Mouse (Mus musculus): ENCODE results near the gene Phf24. TPM values are rescaled to one million over a fixed set of nuclear protein-coding genes. Genes with fewer than 3 reads are reported as not detected.
"Not testable (repeated sequence)": the region's sequence is repeated elsewhere in the genome, so short reads cannot be mapped to it uniquely, and the experiment has no call there.

The Phf24 gene
- polyA plus RNA-seq, 1 experiment from 2014 or later = 15.2 TPM

- Histone ChIP-seq H3K4me1 (replicated peaks) (peaks cover 7% of the 10 kb centered on the region; the same call in 1 of the 2 replicates), H3K36me3 (no peaks in the 10 kb centered on the region), H3K27me3 (no peaks in the 10 kb centered on the region), H3K27ac (no peak within 1 kb of the TSS), H3K4me3 (replicated peaks) (no peak within 1 kb of the TSS), H3K9ac (replicated peaks) (no peak within 1 kb of the TSS), H3K4me2 (replicated peaks) (no peak within 1 kb of the TSS), H3K9me3 (no peaks in the 10 kb centered on the region)
- no peak for ATAC-seq
- 93% methylated on average over 4 of the region's 4 CpGs for WGBS
These were observed 52.8 kb downstream of the Phf24 start, which contains the start of gene 1700022I11Rik for GRCm38 (mm10) chr4:42969304-42969703. TSS of gene 1700022I11Rik (plus strand) at chr4:42969604.

DNA sequence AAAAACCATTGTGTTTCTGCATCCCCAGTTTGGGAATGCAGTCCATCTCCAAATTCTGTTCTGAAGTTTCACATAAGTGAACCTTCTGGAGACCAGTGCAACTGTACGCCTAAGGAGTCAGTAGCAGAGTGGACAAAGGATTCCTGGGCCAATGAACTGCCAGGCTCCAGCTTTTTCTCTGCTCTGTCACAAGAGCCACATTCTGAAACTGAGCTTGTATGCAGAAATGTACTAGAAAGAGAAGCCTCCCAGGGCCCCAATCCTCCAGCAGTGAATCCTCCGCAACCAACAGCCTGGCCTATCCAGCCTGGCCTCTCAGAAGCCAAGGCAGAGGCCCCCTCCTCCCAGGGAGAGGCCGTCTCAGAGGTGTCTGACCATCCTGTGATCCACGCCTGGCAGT, 56.5 kb downstream of the Phf24 start:
- Histone ChIP-seq H3K9ac (replicated peaks) (no peak overlapping the region), H3K4me1 (replicated peaks) (no peaks in the 10 kb centered on the region), H3K36me3 (peaks cover 17% of the 10 kb centered on the region), H3K9me3 (no peaks in the 10 kb centered on the region), H3K27ac (no peak overlapping the region), H3K27me3 (no peaks in the 10 kb centered on the region), H3K4me2 (replicated peaks) (no peak overlapping the region), H3K4me3 (replicated peaks) (no peak overlapping the region)
- 80% methylated on average over 4 of the region's 4 CpGs for WGBS
- ATAC-seq = no peak

DNA sequence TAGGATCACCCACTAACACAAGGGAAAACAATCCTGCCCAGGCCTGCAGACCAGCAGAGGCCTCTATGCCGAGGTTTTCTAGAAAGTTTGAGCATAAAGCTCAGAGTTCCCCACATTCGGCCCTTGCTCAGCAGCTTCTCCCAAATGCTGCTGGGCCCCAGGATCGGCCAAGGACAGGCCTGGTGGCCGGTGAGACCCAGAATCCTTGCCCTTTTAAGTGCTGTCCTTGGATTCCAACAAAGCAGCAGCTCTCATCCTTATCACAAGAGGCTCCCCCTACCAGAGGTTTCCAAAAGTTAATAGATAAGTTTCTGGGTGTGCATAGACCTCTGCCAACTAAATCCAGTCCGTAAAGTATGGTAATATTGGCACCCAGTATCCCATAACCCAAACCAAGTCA, 57.4 kb downstream of the Phf24 start:
- Histone ChIP-seq H3K4me1 (replicated peaks) (no peaks in the 10 kb centered on the region), H3K27ac (no peak overlapping the region), H3K36me3 (peaks cover 26% of the 10 kb centered on the region), H3K27me3 (no peaks in the 10 kb centered on the region), H3K4me2 (replicated peaks) (no peak overlapping the region), H3K9ac (replicated peaks) (no peak overlapping the region), H3K9me3 (no peaks in the 10 kb centered on the region), H3K4me3 (replicated peaks) (no peak overlapping the region)
- ATAC-seq = no peak
- WGBS = 84% methylated on average over 5 of the region's 5 CpGs

GRCm38 (mm10) chr4:42978062-42978461, 61.6 kb downstream of the Phf24 start:
- peaks cover 60% of the 10 kb centered on the region for H3K36me3 ChIP-seq
- no peak overlapping the region for H3K4me2 ChIP-seq (replicated peaks)
- no peaks in the 10 kb centered on the region for H3K9me3 ChIP-seq
- no peak overlapping the region for H3K9ac ChIP-seq (replicated peaks)
- 92% methylated on average over 4 of the region's 4 CpGs for WGBS
- ATAC-seq = no peak
- H3K27ac ChIP-seq = no peak overlapping the region
- H3K4me3 ChIP-seq (replicated peaks) = no peak overlapping the region
- H3K27me3 ChIP-seq = no peaks in the 10 kb centered on the region
- no peaks in the 10 kb centered on the region for H3K4me1 ChIP-seq (replicated peaks)

GRCm38 (mm10) chr4:42980467-42980866, 64.0 kb downstream of the Phf24 start:
- not testable (repeated sequence) for ATAC-seq; H3K4me1 ChIP-seq (replicated peaks); H3K9ac ChIP-seq (replicated peaks); H3K9me3 ChIP-seq; H3K4me2 ChIP-seq (replicated peaks); H3K27me3 ChIP-seq; H3K27ac ChIP-seq; H3K4me3 ChIP-seq (replicated peaks)
- 92% methylated on average over 8 of the region's 8 CpGs for WGBS
- peaks cover 76% of the 10 kb centered on the region for H3K36me3 ChIP-seq

GRCm38 (mm10) chr4:42988296-42988695, 71.8 kb downstream of the Phf24 start:
- Histone ChIP-seq H3K27ac (no peak overlapping the region), H3K36me3 (peaks cover 98% of the 10 kb centered on the region), H3K9me3 (no peaks in the 10 kb centered on the region), H3K9ac (replicated peaks) (no peak overlapping the region), H3K27me3 (no peaks in the 10 kb centered on the region), H3K4me3 (replicated peaks) (no peak overlapping the region), H3K4me2 (replicated peaks) (no peak overlapping the region), H3K4me1 (replicated peaks) (no peaks in the 10 kb centered on the region)
- 91% methylated on average over 1 of the region's 1 CpGs for WGBS
- no peak for ATAC-seq

Other genes starting within 250 kb of the Phf24 start
- 0.55 and 1.2 TPM in 2 replicates for gene 4930578G10Rik, start 181.1 kb upstream of the Phf24 start, polyA plus RNA-seq (2015; fragmentation: Nextera tagmentation; extraction: Ambion mirVana)
- 0.45 TPM in 1 of 2 replicates, not detected in the other for gene Ccl19, start 160.1 kb upstream of the Phf24 start, polyA plus RNA-seq (2015; fragmentation: Nextera tagmentation; extraction: Ambion mirVana)
- 0.63 TPM in 1 of 2 replicates, not detected in the other for gene Ccl21a, start 142.7 kb upstream of the Phf24 start, polyA plus RNA-seq (2015; fragmentation: Nextera tagmentation; extraction: Ambion mirVana)
- gene Fam205a1, start 62.8 kb upstream of the Phf24 start, polyA plus RNA-seq (2015; fragmentation: Nextera tagmentation; extraction: Ambion mirVana) = 0.08 TPM in 1 of 2 replicates, not detected in the other
- gene Gm12394, start 59.9 kb upstream of the Phf24 start, polyA plus RNA-seq (2015; fragmentation: Nextera tagmentation; extraction: Ambion mirVana) = 0.35 and 0.43 TPM in 2 replicates
- gene Fam205c, start 42.4 kb upstream of the Phf24 start, polyA plus RNA-seq (2015; fragmentation: Nextera tagmentation; extraction: Ambion mirVana) = 1.2 and 1.7 TPM in 2 replicates
- gene Dnajb5, start 33.2 kb downstream of the Phf24 start, polyA plus RNA-seq (2015; fragmentation: Nextera tagmentation; extraction: Ambion mirVana) = 45.9 and 58.2 TPM in 2 replicates
- gene 1700022I11Rik, start 52.9 kb downstream of the Phf24 start, polyA plus RNA-seq (2015; fragmentation: Nextera tagmentation; extraction: Ambion mirVana) = 0.49 and 0.50 TPM in 2 replicates
- gene Vcp, start 83.8 kb downstream of the Phf24 start, polyA plus RNA-seq (2015; fragmentation: Nextera tagmentation; extraction: Ambion mirVana) = 560 and 579 TPM in 2 replicates
- gene Fancg, start 93.8 kb downstream of the Phf24 start, polyA plus RNA-seq (2015; fragmentation: Nextera tagmentation; extraction: Ambion mirVana) = 17.0 and 18.7 TPM in 2 replicates
- 25.3 and 29.9 TPM in 2 replicates for gene Pigo, start 109.2 kb downstream of the Phf24 start, polyA plus RNA-seq (2015; fragmentation: Nextera tagmentation; extraction: Ambion mirVana)
- 245 and 253 TPM in 2 replicates for gene Stoml2, start 115.0 kb downstream of the Phf24 start, polyA plus RNA-seq (2015; fragmentation: Nextera tagmentation; extraction: Ambion mirVana)
- 45.4 and 55.2 TPM in 2 replicates for gene Fam214b, start 129.6 kb downstream of the Phf24 start, polyA plus RNA-seq (2015; fragmentation: Nextera tagmentation; extraction: Ambion mirVana)
- gene Unc13b, start 142.3 kb downstream of the Phf24 start, polyA plus RNA-seq (2015; fragmentation: Nextera tagmentation; extraction: Ambion mirVana) = 20.0 and 20.2 TPM in 2 replicates

Data from midbrain, embryonic 13.5 days (tissue).